In genomic region chr9:55938618-55938985, GRCm38 (mm10) we compare ENCODE assay signal across 8 mouse cellular contexts. TPM values are rescaled to one million over a fixed set of nuclear protein-coding genes. Genes with fewer than 3 reads are reported as not detected.
DNase-seq lines count a peak whose midpoint lies in the region; ATAC-seq lines count a peak whose summit lies in the region.

No protein-coding gene starts in this region.

- H3K4me3 ChIP-seq in neural tube, embryonic 11.5 days (ENCODE audit: low read depth, low read length) = peak overlapping the region; percentile 58
- peak overlapping the region; percentile 88 for H3K4me3 ChIP-seq in embryonic facial prominence, embryonic 15.5 days (replicated peaks)
- H3K4me3 ChIP-seq in intestine, embryonic 16.5 days (ENCODE audit: low read length) = peak overlapping the region; percentile 72
- peak overlapping the region; percentile 74 for H3K4me3 ChIP-seq in neural tube, embryonic 14.5 days (ENCODE audit: low read depth, low read length)

- WGBS in neural tube, embryonic 11.5 days = 64% methylated on average over 6 of the region's 6 CpGs
- 45% methylated on average over 6 of the region's 6 CpGs for WGBS in embryonic facial prominence, embryonic 15.5 days
- WGBS in intestine, embryonic 16.5 days = 29% methylated on average over 6 of the region's 6 CpGs
- WGBS in neural tube, embryonic 14.5 days = 66% methylated on average over 6 of the region's 6 CpGs

- no peak overlapping the region for H3K27ac ChIP-seq in neural tube, embryonic 11.5 days (ENCODE audit: low read depth, low read length)
- H3K27ac ChIP-seq in embryonic facial prominence, embryonic 15.5 days (replicated peaks) = peak overlapping the region; percentile 78; the same call in 1 of the 2 replicates
- peak overlapping the region; percentile 84 for H3K27ac ChIP-seq in intestine, embryonic 16.5 days (ENCODE audit: low read length)
- no peak overlapping the region for H3K27ac ChIP-seq in neural tube, embryonic 14.5 days (ENCODE audit: low read depth, low read length)

- H3K36me3 ChIP-seq in neural tube, embryonic 11.5 days (ENCODE audit: control insufficient read depth, insufficient read depth, low read length) = no peaks in the 10 kb centered on the region
- no peaks in the 10 kb centered on the region for H3K36me3 ChIP-seq in embryonic facial prominence, embryonic 15.5 days
- H3K36me3 ChIP-seq in intestine, embryonic 16.5 days (ENCODE audit: control insufficient read depth, insufficient read depth, low read length) = no peaks in the 10 kb centered on the region
- no peaks in the 10 kb centered on the region for H3K36me3 ChIP-seq in neural tube, embryonic 14.5 days (ENCODE audit: control insufficient read depth, insufficient read depth, low read length)

- intact Hi-C loops in gastrocnemius, postnatal 14 days (cut with DNase I; ENCODE audit: low total_unique reads) = no loop called here

- H3K4me2 ChIP-seq in neural tube, embryonic 11.5 days (ENCODE audit: low read depth) = peak overlapping the region; percentile 63
- H3K4me2 ChIP-seq in embryonic facial prominence, embryonic 15.5 days (replicated peaks) = peak overlapping the region; percentile 62
- peak overlapping the region; percentile 75 for H3K4me2 ChIP-seq in intestine, embryonic 16.5 days (ENCODE audit: low read depth, low read length)
- peak overlapping the region; percentile 65 for H3K4me2 ChIP-seq in neural tube, embryonic 14.5 days (ENCODE audit: low read depth, low read length)

- no peaks in the 10 kb centered on the region for H3K27me3 ChIP-seq in neural tube, embryonic 11.5 days (ENCODE audit: control insufficient read depth, insufficient read depth, low read length)
- no peaks in the 10 kb centered on the region for H3K27me3 ChIP-seq in embryonic facial prominence, embryonic 15.5 days
- no peaks in the 10 kb centered on the region for H3K27me3 ChIP-seq in intestine, embryonic 16.5 days (replicated peaks; ENCODE audit: control insufficient read depth, insufficient read depth, low read length)
- H3K27me3 ChIP-seq in neural tube, embryonic 14.5 days (ENCODE audit: control insufficient read depth, insufficient read depth, low read length) = no peaks in the 10 kb centered on the region

- H3K9me3 ChIP-seq in neural tube, embryonic 11.5 days (ENCODE audit: control insufficient read depth, low read length) = no peaks in the 10 kb centered on the region
- no peaks in the 10 kb centered on the region for H3K9me3 ChIP-seq in embryonic facial prominence, embryonic 15.5 days (replicated peaks)
- H3K9me3 ChIP-seq in intestine, embryonic 16.5 days (ENCODE audit: control insufficient read depth, low read length) = no peaks in the 10 kb centered on the region
- no peaks in the 10 kb centered on the region for H3K9me3 ChIP-seq in neural tube, embryonic 14.5 days (ENCODE audit: control insufficient read depth, low read length)

- ATAC-seq in neural tube, embryonic 11.5 days (ENCODE audit: insufficient read depth, low FRiP score, low TSS enrichment) = no peak
- ATAC-seq in embryonic facial prominence, embryonic 15.5 days (ENCODE audit: insufficient number of reproducible peaks, low FRiP score, low TSS enrichment, low read depth) = no peak
- peak; percentile 36 for ATAC-seq in intestine, embryonic 16.5 days
- no peak for ATAC-seq in neural tube, embryonic 14.5 days (ENCODE audit: low read depth)

- peak overlapping the region; percentile 81; the same call in 1 of the 2 replicates for H3K9ac ChIP-seq in neural tube, embryonic 11.5 days (ENCODE audit: low read length)
- H3K9ac ChIP-seq in embryonic facial prominence, embryonic 15.5 days = peak overlapping the region; percentile 54; the same call in 1 of the 2 replicates
- peak overlapping the region; percentile 84 for H3K9ac ChIP-seq in intestine, embryonic 16.5 days (ENCODE audit: low read depth, low read length)
- no peak overlapping the region for H3K9ac ChIP-seq in neural tube, embryonic 14.5 days (replicated peaks; ENCODE audit: low read depth, low read length)

- peaks cover 5% of the 10 kb centered on the region; the same call in 1 of the 2 replicates for H3K4me1 ChIP-seq in neural tube, embryonic 11.5 days (ENCODE audit: control insufficient read depth, insufficient read depth, low read length)
- H3K4me1 ChIP-seq in embryonic facial prominence, embryonic 15.5 days = peaks cover 17% of the 10 kb centered on the region
- peaks cover 10% of the 10 kb centered on the region for H3K4me1 ChIP-seq in intestine, embryonic 16.5 days (ENCODE audit: control insufficient read depth, insufficient read depth, low read length)
- peaks cover 8% of the 10 kb centered on the region; the same call in 1 of the 2 replicates for H3K4me1 ChIP-seq in neural tube, embryonic 14.5 days (ENCODE audit: control insufficient read depth, insufficient read depth, low read length)

- DNase-seq in neural tube, embryonic 11.5 days (ENCODE audit: low spot score) = no peak
- no peak for DNase-seq in neural tube, embryonic 10.5 days (ENCODE audit: extremely low spot score, low spot score)
- no peak for DNase-seq in adrenal gland, postnatal 4 days (ENCODE audit: low spot score in 2 of 2)
- no peak for DNase-seq in gastrocnemius, postnatal 14 days
- no peak for DNase-seq in kidney, postnatal 25 days

RNA-seq across cellular contexts. Expression of gene Scaper, which starts 0.7 kb away (rescaled TPM):
- polyA plus RNA-seq in neural tube, embryonic 11.5 days (2014; fragmentation: Nextera tagmentation; extraction: Ambion mirVana) = 13.2 and 13.7 TPM in 2 replicates
- polyA plus RNA-seq in embryonic facial prominence, embryonic 15.5 days (2015; fragmentation: Nextera tagmentation; extraction: Ambion mirVana) = 12.3 and 14.0 TPM in 2 replicates
- polyA plus RNA-seq in intestine, embryonic 16.5 days (2015; fragmentation: Nextera tagmentation; extraction: Ambion mirVana) = 7.4 and 7.9 TPM in 2 replicates
- polyA plus RNA-seq in neural tube, embryonic 14.5 days (2014; fragmentation: Nextera tagmentation; extraction: Ambion mirVana) = 51.1 and 51.2 TPM in 2 replicates
- total RNA-seq in adrenal gland, postnatal 4 days (2021) = 10 to 100 TPM; 17.3 to 18.6 TPM
- 1 to 10 TPM; 6.6 to 6.9 TPM for total RNA-seq in gastrocnemius, postnatal 14 days (2021)

Comparison
In these comparisons a context has a peak if more than half of its experiments do, and no peak if none do; other contexts are left out.
1. H3K27ac ChIP-seq: peak in embryonic facial prominence, embryonic 15.5 days (single experiment) and intestine, embryonic 16.5 days (single experiment); none in neural tube, embryonic 11.5 days (single experiment) and neural tube, embryonic 14.5 days (single experiment).
2. Peak in every context shown above with its lines, with median percentiles within 50 percentile points of each other: H3K4me2 ChIP-seq and H3K4me3 ChIP-seq.